Mouse (Mus musculus) induced T-regulatory cell, adult 2 months (primary cell): Measurements from ENCODE around the gene Prss53.

Experiments used
- DNase-seq: peaks from one replicate; pipeline ENCODE4 v3.0.0-alpha.2; 2012; ENCODE audit warnings: low read depth

Gene Prss53

DNA sequence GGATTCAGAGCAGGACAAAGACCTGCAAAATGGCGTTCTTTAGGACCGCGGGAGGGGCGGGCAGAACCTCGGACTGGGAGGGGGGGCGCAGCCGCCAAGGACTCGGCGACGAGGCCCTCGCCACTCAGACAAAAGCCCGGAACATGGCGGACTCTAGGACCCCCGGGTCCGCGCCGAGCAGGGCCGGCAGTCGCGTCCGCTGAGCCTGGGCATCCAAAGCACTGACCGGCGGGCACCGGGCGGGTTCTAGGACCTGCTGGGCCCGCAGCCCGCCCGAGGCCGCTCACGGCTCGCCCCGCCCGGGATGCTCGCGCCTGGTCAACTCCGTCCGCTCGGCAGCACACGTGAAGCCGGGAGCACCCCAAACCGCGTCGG is 15.2 kb downstream of the Prss53 start:
- DNase-seq = peak; percentile 89

GRCm38 (mm10) chr7:127874812-127875626 is 15.8 kb downstream of the Prss53 start:
- no peak for DNase-seq

DNA sequence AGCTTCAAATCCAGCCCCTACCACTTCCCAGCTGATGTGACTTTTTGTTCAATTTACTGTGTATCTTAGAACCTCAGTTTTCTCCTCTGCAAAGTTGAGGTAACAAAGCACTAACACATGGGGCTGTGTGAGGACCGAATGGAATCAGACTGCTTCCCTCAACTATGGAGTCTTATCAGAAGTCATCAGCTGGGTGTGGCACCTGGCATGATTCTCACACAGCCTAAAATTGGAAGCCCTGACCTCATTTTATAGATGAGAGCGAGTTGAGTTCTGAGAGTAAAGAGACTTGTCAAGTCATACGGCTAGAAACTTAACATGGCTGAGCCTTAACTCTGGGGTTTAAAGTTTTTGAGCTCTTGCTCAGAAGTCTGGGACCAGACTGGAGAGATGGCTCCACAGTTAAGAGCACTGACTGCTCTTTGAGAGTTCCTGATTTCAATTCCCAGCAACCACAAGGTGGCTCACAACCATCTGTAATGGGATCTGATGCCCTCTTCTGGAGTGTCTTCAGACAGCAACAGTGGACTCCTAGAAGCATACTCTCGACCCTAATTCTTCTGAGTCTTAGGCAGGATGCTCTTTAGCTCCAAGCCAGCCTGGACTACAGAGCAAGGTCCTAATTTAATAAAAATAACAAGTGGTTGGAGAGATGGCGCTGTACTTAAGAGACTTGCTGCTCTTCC is 20.5 kb downstream of the Prss53 start:
- DNase-seq = peak; percentile 31

- no peak for DNase-seq
Observed at GRCm38 (mm10) chr7:127869149-127869810, 21.5 kb downstream of the Prss53 start.

- no peak for DNase-seq
Observed at GRCm38 (mm10) chr7:127867641-127868040, 23.1 kb downstream of the Prss53 start.

DNA sequence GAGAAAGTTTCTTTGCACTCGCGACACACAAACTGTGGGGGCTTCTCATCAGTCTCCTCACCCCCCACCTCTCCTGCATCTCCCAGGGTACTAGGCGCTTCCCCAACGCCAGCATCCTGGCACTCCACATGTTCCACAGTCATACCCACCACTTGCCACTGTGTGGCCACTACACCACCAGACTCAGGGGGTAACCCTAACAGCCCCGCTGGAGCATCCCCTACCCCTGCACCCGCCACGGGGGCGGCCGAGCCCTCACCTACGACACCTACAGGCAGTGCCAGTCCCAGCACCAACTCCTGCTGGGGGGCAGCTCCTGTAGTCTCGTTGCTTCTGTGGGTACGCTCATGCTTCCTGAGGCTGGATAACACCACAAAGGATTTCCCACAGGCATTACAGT is 24.3 kb downstream of the Prss53 start:
- no peak for DNase-seq

- no peak for DNase-seq
Observed at GRCm38 (mm10) chr7:127858258-127858657, 32.5 kb downstream of the Prss53 start.

GRCm38 (mm10) chr7:127850906-127851305 is 39.9 kb downstream of the Prss53 start:
- no peak for DNase-seq

GRCm38 (mm10) chr7:127849973-127850875 is 40.5 kb downstream of the Prss53 start:
- no peak for DNase-seq

DNA sequence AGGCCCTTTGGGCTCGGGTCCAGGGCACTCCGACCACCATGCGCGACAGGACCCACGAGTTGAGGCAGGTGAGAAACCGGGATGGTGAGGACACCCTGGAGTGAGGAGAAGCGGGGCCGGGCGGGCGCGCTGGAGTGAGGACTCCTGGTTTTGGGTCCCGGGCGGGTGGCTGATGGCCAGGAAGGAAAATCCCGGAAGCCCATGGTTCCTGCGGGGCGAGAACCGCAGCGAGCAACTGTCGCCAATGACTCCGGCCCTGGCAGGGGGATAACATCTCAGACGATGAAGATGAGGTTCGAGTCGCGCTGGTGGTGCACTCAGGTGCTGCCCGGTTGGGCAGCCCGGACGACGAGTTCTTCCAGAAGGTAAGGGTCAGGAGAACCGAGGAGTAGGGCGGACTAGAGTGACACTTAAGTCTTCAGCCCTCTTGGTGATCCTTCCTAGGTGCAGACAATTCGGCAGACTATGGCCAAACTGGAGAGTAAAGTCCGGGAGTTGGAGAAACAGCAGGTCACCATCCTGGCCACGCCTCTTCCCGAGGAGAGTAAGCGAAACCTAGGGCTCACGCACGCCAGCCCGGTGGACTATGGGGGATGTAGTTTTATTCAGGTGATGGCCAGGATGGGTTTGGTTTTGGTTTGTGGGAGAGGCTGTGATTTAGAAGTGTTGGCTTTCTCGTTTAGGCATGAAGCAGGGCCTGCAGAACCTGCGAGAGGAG is 48.6 kb downstream of the Prss53 start:
- peak; percentile 94 for DNase-seq

DNA sequence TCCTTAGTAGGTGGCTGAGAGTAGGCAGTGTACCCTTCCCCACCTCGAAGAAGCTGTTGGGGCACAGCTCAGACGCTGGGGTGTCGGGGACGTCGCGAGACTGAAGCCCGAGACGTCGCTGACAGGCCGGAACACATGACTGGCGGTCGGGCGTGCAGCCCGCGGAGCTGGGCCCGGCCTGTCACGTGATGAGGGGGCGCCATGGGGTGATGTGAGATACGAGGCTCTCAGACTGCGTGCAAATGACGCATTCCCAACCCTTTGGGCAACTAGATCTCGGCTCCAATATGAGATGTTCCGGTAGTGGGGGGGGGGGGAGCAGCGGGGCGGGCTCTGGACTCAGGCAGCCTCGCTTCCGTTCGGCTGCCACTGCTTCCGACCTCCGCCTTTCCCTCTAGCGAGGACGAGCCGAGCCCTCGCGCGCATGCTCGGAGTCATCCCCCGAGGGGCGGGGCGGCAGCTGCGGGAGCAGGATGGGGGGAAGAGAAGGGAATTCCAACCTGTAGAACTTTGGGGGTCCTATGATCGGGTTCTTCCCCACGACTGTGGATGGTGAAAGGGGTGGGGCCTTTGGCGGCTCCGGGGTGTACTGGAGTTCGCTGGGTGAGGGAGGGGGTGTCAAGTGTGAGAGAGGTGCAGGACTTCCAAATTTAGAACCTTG is 49.3 kb downstream of the Prss53 start:
- DNase-seq = peak; percentile 94

- no peak for DNase-seq
Observed at GRCm38 (mm10) chr7:127840886-127841285, 49.9 kb downstream of the Prss53 start.

DNA sequence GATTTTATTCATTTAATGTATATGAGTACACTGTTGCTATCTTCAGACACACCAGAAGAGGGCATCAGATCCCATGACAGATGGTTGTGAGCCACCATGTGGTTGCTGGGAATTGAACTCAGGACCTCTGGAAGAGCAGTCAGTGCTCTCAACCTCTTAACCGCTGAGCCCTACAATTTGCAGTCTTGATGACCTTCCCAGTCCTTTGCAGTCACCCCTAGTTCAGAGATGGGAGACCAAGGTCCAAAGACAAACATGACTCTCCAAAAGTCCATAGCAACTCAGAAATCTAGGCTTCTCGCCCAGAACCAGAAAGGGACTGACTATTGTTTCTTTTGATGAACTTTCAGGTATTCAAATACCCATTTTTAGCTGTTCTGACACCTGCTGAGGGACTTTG is 50.7 kb downstream of the Prss53 start:
- peak; percentile 22 for DNase-seq

DNA sequence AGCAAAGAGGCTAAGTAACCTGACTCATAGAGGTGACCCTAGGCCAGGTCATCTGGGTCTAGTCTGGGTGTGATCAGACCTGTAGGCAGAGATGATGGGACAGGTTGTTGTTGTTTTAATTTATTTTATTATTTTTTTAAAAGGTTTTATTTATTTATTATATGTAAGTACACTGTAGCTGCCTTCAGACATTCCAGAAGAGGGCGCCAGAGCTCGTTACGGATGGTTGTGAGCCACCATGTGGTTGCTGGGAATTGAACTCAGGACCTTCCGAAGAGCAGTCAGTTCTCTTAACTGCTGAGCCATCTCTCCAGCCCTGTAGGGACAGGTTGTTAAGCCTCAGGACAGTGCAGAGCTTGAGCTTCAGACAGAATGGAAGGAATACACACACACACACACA is 52.9 kb downstream of the Prss53 start:
- DNase-seq = peak; percentile 25

DNA sequence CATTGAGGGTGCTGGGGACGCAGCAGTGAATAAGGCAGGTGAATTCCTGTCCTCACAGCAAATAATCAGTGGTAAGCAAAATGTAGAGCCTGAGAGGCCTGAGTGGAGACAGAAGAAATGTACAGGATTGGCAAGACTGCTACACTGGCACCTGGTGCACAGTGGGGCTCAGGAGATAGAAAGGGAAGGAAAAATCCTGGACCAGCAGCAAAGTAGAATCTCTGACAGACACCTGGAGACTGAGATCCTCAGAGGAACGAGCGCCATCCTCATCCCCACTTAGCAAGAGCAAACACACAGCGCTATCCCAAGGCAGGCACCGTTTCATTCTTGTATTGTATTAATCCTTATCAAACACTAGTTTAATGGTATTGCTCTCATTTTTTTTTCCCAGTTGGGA is 53.3 kb downstream of the Prss53 start:
- no peak for DNase-seq
